Mouse (Mus musculus): ENCODE results near the gene Uba5.

DNA sequence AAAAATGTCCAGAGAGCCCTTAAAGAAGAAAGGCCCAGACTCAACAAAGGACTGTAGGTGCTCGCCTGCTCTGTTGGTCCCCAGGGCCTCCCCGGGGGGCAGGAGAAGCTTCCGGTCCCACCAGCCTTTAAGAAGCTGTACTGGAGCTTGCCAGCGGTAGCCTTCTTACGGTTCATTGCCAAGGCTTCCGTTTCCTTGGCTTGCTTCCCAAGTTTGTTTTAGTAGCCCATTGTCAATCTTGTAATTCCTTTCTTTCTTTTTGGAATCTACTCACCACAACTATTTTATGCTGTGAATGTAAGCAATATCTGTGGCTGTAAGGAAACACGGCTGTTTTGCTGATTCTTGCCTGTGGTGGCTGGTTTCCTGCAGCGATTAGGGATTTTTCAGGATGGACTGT is 25.6 kb upstream of the Uba5 start:
- TF ChIP-seq CTCF (IDR thresholded peaks at IDR 0.05; ENCODE audit: low read depth) (no peak), EP300 (IDR thresholded peaks at IDR 0.05; ENCODE audit: low read depth) (no peak)

All from liver, embryonic 14.5 days (tissue).